Mouse (Mus musculus): ENCODE results near the gene Toe1. TPM values are rescaled to one million over a fixed set of nuclear protein-coding genes. Genes with fewer than 3 reads are reported as not detected.
"Not testable (repeated sequence)": the region's sequence is repeated elsewhere in the genome, so short reads cannot be mapped to it uniquely, and the experiment has no call there.

Gene Toe1
- 10 to 100 TPM; 12.9 TPM for total RNA-seq (2021)
- long read RNA-seq, transcript Toe1-201 (8 exons, 2,090 nt) = major isoform, 5 of 8 reads
- long read RNA-seq, partial matches to known transcripts = 0 of 8 reads
- long read RNA-seq, other reads (novel, unspliced or antisense) = 3 of 8 reads

GRCm38 (mm10) chr4:116807197-116808129 is at the start of gene Toe1, which contains the start of gene Mutyh:
TSS of gene Toe1 (minus strand) at chr4:116807640.
TSS of gene Mutyh (plus strand) at chr4:116807723.
- DNase-seq (ENCODE audit: low spot score in 2 of 2) = peak; percentile 88 to 94

DNA sequence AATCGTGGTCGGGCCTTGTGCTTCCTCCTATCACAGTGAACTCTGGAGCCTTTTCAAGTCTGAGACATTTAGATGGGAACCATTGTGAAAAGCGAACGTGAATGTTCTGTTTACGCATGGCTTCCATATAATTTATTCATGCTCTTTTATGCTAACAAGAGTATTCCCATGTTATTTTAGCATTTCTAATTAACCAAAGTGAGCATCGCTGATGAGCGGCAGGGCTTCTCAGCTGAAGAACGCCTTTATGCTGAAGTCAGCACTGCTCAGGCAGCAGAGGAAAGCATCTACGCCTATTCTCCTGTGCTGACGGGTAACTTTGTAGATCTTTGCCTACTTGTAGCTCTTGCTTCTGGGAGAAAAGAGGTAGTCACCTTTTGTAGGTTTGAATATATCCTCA is 49.8 kb upstream of the Toe1 start:
- DNase-seq (ENCODE audit: low spot score in 2 of 2) = peak in 1 of 2 experiments; percentile 5

- no peak for DNase-seq (ENCODE audit: low spot score in 2 of 2)
Measured at GRCm38 (mm10) chr4:116854286-116854685, 46.8 kb upstream of the Toe1 start.

- DNase-seq (ENCODE audit: low spot score in 2 of 2) = no peak
Measured at GRCm38 (mm10) chr4:116849901-116850300, 42.5 kb upstream of the Toe1 start.

- DNase-seq (ENCODE audit: low spot score in 2 of 2) = no peak
Measured at GRCm38 (mm10) chr4:116844324-116844723, 36.9 kb upstream of the Toe1 start.

DNA sequence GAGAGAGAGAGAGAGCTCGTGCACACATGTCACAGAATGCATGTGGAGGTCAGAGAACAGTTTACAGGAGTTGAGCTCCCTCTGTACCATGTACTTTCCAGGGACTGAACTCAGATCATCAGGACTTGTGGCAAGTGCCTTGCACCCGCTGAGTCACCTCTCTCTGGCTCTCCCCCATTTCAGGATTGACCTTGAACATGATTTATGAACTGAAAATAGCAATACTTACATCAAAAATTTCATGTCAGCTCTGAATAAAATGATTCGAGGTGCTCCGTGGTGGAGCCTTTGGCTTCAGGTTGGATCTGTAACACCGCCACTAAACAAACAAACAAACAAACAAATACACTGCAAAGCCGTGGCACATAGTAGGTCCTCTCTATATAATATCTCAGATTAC is 33.4 kb upstream of the Toe1 start:
- no peak for DNase-seq (ENCODE audit: low spot score in 2 of 2)

DNA sequence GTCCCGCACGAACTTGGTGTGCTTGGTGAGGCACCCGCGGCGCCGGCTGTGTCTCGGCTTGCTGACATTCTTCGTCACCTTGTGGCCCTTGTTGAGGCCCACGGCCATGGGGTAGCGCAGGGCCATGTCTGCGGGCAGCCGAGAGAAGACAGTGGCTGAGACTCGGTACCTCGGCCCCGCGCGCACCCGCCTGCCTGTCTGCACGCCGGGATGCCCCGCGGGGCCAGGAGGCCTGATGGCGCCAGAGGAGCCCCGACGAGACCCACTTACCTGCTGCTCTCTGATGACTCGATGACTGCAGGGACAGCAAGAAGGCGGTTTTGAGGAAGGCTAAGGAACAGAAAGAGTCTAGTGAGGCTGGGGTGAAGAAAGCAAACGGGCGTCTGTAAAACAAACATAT is 32.7 kb upstream of the Toe1 start:
- DNase-seq (ENCODE audit: low spot score in 2 of 2) = not testable (repeated sequence)

GRCm38 (mm10) chr4:116838999-116839398 is 31.6 kb upstream of the Toe1 start:
- no peak for DNase-seq (ENCODE audit: low spot score in 2 of 2)

GRCm38 (mm10) chr4:116830070-116830368 is 22.6 kb upstream of the Toe1 start:
- no peak for DNase-seq (ENCODE audit: low spot score in 2 of 2)

DNA sequence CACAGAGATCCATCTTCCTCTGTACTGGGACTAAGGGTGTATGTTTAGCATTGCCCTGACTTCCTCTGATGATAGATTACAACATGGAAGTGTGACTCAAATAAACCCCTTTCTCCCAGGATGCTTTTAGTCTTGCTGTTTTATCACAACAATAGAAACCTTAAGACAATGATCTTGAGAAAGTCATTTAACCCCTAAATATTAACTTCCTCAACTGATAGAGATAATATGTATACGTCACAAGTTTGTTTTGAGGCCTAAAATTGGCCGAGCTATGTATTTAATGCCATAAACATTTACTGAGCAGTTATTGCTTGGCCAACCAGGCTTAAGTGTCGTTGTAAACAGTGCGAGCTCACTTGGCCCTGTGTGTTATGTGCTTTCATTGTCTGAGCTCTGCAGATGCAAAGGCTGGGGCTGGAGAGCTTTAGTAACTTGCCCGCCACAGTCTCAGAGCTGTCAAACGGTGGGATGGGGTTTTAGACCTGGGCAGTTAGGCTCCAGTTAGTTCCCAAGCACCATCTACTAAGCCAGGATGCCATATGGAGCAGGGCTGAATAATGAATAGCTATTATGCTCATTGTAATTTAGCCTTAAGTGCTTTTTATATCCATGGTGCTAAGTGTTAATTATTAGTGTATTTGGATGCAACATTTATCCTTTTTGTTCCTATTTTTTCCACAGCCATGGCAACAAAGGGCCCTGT is 22.1 kb upstream of the Toe1 start:
- DNase-seq (ENCODE audit: low spot score in 2 of 2) = no peak

DNA sequence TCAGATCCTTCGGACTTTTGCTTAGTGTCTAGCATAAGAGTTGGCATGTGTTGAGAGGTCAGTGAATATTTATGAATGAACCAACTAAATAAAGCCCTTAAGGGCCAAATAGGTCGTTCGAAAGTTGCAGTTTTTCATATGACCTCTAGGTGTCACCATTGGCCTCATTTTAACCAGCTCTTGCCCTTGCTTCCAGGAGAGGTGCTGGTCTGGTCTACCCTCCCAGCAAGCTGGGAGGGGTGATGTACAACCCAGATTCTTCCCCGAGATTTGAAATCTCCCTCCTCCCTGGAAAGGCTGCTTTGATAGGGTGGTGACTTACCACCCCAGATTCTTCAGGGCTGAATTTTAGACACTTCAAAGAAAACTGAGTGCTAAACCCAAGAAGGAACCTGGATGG is 20.4 kb upstream of the Toe1 start:
- peak in 1 of 2 experiments; percentile 72 for DNase-seq (ENCODE audit: low spot score in 2 of 2)

GRCm38 (mm10) chr4:116824541-116825004 is 17.1 kb upstream of the Toe1 start:
- peak; percentile 62 to 80 for DNase-seq (ENCODE audit: low spot score in 2 of 2)

DNA sequence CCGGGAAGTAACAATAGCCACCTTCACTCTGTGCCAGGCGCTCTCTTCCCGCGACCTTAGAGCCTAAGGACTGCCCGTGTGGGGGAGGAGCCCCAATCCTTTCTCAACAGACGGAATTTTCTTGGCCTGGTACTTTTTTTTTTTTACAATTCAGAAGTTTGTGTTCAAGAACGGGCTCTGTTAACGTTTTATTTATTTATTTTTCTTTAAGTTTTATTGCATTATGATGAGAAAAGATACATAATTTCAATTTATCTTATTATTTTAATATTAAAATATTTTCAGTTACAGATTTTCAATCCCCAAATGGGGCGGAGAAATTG is 14.2 kb upstream of the Toe1 start, which contains the start of gene Hpdl:
Gene Hpdl, minus strand, starts transcription at position 14 of the 323 bp plus-strand sequence.
- DNase-seq (ENCODE audit: low spot score in 2 of 2) = no peak

- peak in 1 of 2 experiments; percentile 58 for DNase-seq (ENCODE audit: low spot score in 2 of 2)
Measured at GRCm38 (mm10) chr4:116820902-116821693, 13.7 kb upstream of the Toe1 start.

DNA sequence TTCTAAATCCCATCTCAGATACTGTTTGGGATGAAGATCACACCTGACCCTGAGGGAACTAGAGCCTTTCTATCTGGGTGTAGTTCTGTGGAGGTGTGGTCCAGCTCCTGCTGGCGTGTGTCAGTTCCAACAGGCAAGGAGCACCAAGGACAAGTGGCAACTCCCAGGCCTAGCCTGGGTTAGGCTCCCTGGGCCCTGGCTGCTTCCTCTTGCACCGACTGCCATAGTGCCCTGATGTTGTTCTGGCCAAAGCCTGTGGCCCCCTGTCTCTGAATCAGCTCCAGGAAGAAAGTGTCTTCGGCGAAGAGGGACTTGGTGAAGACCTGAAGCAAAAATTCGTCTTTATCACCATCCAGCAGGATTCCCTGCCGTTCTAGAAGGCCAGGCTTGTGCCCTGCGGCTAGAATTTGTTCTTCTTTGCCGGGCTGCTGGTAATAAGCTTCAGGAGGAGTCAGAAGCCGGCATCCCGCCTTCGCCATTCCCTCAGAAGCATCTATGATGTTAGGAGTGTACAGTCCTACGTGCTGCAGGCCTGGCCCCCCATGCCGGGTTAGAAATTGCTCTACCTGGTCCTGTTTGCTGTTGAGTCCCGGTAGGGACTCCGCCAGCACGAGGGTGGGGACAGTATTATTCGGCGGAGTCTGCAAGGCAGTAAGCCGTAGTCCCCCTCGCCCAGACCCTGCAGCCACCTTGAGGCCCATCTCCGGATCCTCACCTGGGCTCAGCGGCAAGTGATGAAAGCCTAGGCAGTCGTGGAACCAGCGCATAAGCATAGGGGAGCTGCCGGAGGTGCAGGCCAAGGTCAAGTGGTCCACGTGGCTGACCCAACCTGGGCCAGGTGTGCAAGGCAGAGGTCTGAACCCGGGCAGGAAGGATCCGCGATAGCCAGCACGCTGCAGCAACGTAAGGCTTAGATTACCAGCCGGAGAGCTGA is 12.8 kb upstream of the Toe1 start:
- no peak for DNase-seq (ENCODE audit: low spot score in 2 of 2)

DNA sequence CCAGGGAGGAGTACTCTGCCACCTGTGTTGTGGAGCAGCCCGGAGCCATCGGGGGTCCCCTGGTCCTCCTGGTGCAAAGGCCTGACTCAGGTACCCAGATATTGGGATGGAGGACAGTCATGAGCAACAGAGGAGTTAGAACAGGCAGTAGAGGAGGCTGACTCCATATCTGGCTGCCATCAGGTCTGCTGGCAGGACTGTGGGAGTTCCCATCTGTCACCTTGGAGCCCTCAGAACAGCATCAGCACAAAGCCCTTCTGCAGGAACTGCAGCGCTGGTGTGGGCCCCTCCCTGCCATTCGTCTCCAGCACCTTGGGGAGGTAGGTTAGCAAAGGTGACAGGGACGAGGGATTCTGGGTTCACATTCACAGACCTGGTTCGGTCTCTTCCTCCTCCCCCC is 10.0 kb upstream of the Toe1 start:
- DNase-seq (ENCODE audit: low spot score in 2 of 2) = peak; percentile 62 to 87

- no peak for DNase-seq (ENCODE audit: low spot score in 2 of 2)
Measured at GRCm38 (mm10) chr4:116815276-116815675, 7.8 kb upstream of the Toe1 start.

DNA sequence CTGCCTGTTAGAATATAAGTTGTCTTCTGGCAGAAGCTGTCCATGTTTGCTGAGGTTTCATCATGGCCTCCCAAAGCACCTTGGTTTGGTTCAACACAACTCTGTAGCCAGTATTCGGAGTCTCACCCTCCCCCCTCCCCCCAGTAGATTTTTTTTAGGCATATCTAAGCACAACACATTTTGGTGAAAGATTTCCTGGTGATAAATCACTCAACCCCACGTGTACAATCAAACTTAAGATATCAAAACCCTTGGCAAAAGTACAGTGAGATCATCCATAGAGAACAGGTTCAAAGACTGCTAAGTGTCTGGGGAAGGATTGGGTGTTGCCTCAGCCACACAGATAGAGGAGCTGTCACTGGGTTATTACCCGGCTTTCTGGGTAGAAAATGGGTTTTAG is 3.6 kb upstream of the Toe1 start:
- no peak for DNase-seq (ENCODE audit: low spot score in 2 of 2)

GRCm38 (mm10) chr4:116799901-116800300 is 7.5 kb downstream of the Toe1 start:
- no peak for DNase-seq (ENCODE audit: low spot score in 2 of 2)

- DNase-seq (ENCODE audit: low spot score in 2 of 2) = no peak
Measured at GRCm38 (mm10) chr4:116796442-116797110, 10.9 kb downstream of the Toe1 start.

All from layer of hippocampus, adult 18-20 months (tissue).